Mouse (Mus musculus): ENCODE results near the gene Tspan18. TPM values are rescaled to one million over a fixed set of nuclear protein-coding genes. Genes with fewer than 3 reads are reported as not detected.

Tspan18 gene
- polyA plus RNA-seq, 1 experiment from 2014 or later = 47.9 TPM

- Histone ChIP-seq H3K4me2 (no peak overlapping the region), H3K27me3 (ENCODE audit: control insufficient read depth, insufficient read depth, low read length) (no peaks in the 10 kb centered on the region), H3K36me3 (ENCODE audit: control insufficient read depth, insufficient read depth, low read length) (no peaks in the 10 kb centered on the region), H3K4me3 (ENCODE audit: low read depth, low read length) (no peak overlapping the region), H3K27ac (ENCODE audit: low read depth, low read length) (peak overlapping the region; percentile 94), H3K4me1 (ENCODE audit: control insufficient read depth, insufficient read depth, low read length) (peaks cover 66% of the 10 kb centered on the region), H3K9ac (ENCODE audit: low read length) (no peak overlapping the region), H3K9me3 (ENCODE audit: control insufficient read depth, low read length) (no peaks in the 10 kb centered on the region)
- DNase-seq (ENCODE audit: low spot score, missing footprints) = no peak
- 65% methylated on average over 2 of the region's 2 CpGs for WGBS
- no peak for ATAC-seq (ENCODE audit: low FRiP score)
These were observed 158.6 kb downstream of the Tspan18 start for GRCm38 (mm10) chr2:93175721-93176120.

GRCm38 (mm10) chr2:93175278-93175677 lies 159.0 kb downstream of the Tspan18 start:
- no peak overlapping the region for H3K4me3 ChIP-seq (ENCODE audit: low read depth, low read length)
- H3K36me3 ChIP-seq (ENCODE audit: control insufficient read depth, insufficient read depth, low read length) = no peaks in the 10 kb centered on the region
- no peak for ATAC-seq (ENCODE audit: low FRiP score)
- H3K27me3 ChIP-seq (ENCODE audit: control insufficient read depth, insufficient read depth, low read length) = no peaks in the 10 kb centered on the region
- no peak overlapping the region for H3K4me2 ChIP-seq
- no peak for DNase-seq (ENCODE audit: low spot score, missing footprints)
- no peaks in the 10 kb centered on the region for H3K9me3 ChIP-seq (ENCODE audit: control insufficient read depth, low read length)
- 31% methylated on average over 5 of the region's 5 CpGs for WGBS
- H3K27ac ChIP-seq (ENCODE audit: low read depth, low read length) = peak overlapping the region; percentile 94
- no peak overlapping the region for H3K9ac ChIP-seq (ENCODE audit: low read length)
- H3K4me1 ChIP-seq (ENCODE audit: control insufficient read depth, insufficient read depth, low read length) = peaks cover 62% of the 10 kb centered on the region

- H3K4me2 ChIP-seq = peak overlapping the region; percentile 3; the same call in 1 of the 2 replicates
- peaks cover 51% of the 10 kb centered on the region for H3K4me1 ChIP-seq (ENCODE audit: control insufficient read depth, insufficient read depth, low read length)
- no peak overlapping the region for H3K4me3 ChIP-seq (ENCODE audit: low read depth, low read length)
- ATAC-seq (ENCODE audit: low FRiP score) (peak; percentile 79), DNase-seq (ENCODE audit: low spot score, missing footprints) (peak; percentile 93)
- WGBS = 0% methylated on average over 5 of the region's 5 CpGs
- H3K27ac ChIP-seq (ENCODE audit: low read depth, low read length) = peak overlapping the region; percentile 72
- 0 out of 2 replicates have a peak overlapping the region, but pooled peaks have one; percentile 25 for H3K9ac ChIP-seq (ENCODE audit: low read length)
- H3K27me3 ChIP-seq (ENCODE audit: control insufficient read depth, insufficient read depth, low read length) = no peaks in the 10 kb centered on the region
- no peaks in the 10 kb centered on the region for H3K9me3 ChIP-seq (ENCODE audit: control insufficient read depth, low read length)
- no peaks in the 10 kb centered on the region for H3K36me3 ChIP-seq (ENCODE audit: control insufficient read depth, insufficient read depth, low read length)
These were observed 160.1 kb downstream of the Tspan18 start for GRCm38 (mm10) chr2:93174159-93174558.

- H3K4me2 ChIP-seq = no peak overlapping the region
- no peaks in the 10 kb centered on the region for H3K36me3 ChIP-seq (ENCODE audit: control insufficient read depth, insufficient read depth, low read length)
- DNase-seq (ENCODE audit: low spot score, missing footprints) = no peak
- 52% methylated on average over 5 of the region's 5 CpGs for WGBS
- no peaks in the 10 kb centered on the region for H3K27me3 ChIP-seq (ENCODE audit: control insufficient read depth, insufficient read depth, low read length)
- no peak for ATAC-seq (ENCODE audit: low FRiP score)
- H3K9ac ChIP-seq (ENCODE audit: low read length) = no peak overlapping the region
- peaks cover 45% of the 10 kb centered on the region for H3K4me1 ChIP-seq (ENCODE audit: control insufficient read depth, insufficient read depth, low read length)
- no peaks in the 10 kb centered on the region for H3K9me3 ChIP-seq (ENCODE audit: control insufficient read depth, low read length)
- H3K4me3 ChIP-seq (ENCODE audit: low read depth, low read length) = no peak overlapping the region
- H3K27ac ChIP-seq (ENCODE audit: low read depth, low read length) = no peak overlapping the region
These were observed 161.8 kb downstream of the Tspan18 start for GRCm38 (mm10) chr2:93172460-93172859.

GRCm38 (mm10) chr2:93171929-93172328 lies 162.4 kb downstream of the Tspan18 start:
- Histone ChIP-seq H3K4me1 (ENCODE audit: control insufficient read depth, insufficient read depth, low read length) (peaks cover 40% of the 10 kb centered on the region), H3K4me2 (no peak overlapping the region), H3K27ac (ENCODE audit: low read depth, low read length) (no peak overlapping the region), H3K27me3 (ENCODE audit: control insufficient read depth, insufficient read depth, low read length) (no peaks in the 10 kb centered on the region), H3K36me3 (ENCODE audit: control insufficient read depth, insufficient read depth, low read length) (no peaks in the 10 kb centered on the region), H3K4me3 (ENCODE audit: low read depth, low read length) (no peak overlapping the region), H3K9me3 (ENCODE audit: control insufficient read depth, low read length) (no peaks in the 10 kb centered on the region), H3K9ac (ENCODE audit: low read length) (no peak overlapping the region)
- ATAC-seq (ENCODE audit: low FRiP score) (no peak), DNase-seq (ENCODE audit: low spot score, missing footprints) (no peak)
- WGBS = 86% methylated on average over 6 of the region's 6 CpGs

- Histone ChIP-seq H3K9ac (ENCODE audit: low read length) (no peak overlapping the region), H3K27ac (ENCODE audit: low read depth, low read length) (no peak overlapping the region), H3K27me3 (ENCODE audit: control insufficient read depth, insufficient read depth, low read length) (no peaks in the 10 kb centered on the region), H3K4me3 (ENCODE audit: low read depth, low read length) (no peak overlapping the region), H3K36me3 (ENCODE audit: control insufficient read depth, insufficient read depth, low read length) (no peaks in the 10 kb centered on the region), H3K9me3 (ENCODE audit: control insufficient read depth, low read length) (no peaks in the 10 kb centered on the region), H3K4me1 (ENCODE audit: control insufficient read depth, insufficient read depth, low read length) (peaks cover 29% of the 10 kb centered on the region), H3K4me2 (no peak overlapping the region)
- WGBS = 94% methylated on average over 5 of the region's 5 CpGs
- ATAC-seq (ENCODE audit: low FRiP score) = no peak
- no peak for DNase-seq (ENCODE audit: low spot score, missing footprints)
These were observed 163.5 kb downstream of the Tspan18 start for GRCm38 (mm10) chr2:93170845-93171200.

- Histone ChIP-seq H3K27ac (ENCODE audit: low read depth, low read length) (no peak overlapping the region), H3K36me3 (ENCODE audit: control insufficient read depth, insufficient read depth, low read length) (no peaks in the 10 kb centered on the region), H3K9ac (ENCODE audit: low read length) (no peak overlapping the region), H3K9me3 (ENCODE audit: control insufficient read depth, low read length) (no peaks in the 10 kb centered on the region), H3K27me3 (ENCODE audit: control insufficient read depth, insufficient read depth, low read length) (no peaks in the 10 kb centered on the region), H3K4me2 (no peak overlapping the region), H3K4me1 (ENCODE audit: control insufficient read depth, insufficient read depth, low read length) (peaks cover 25% of the 10 kb centered on the region), H3K4me3 (ENCODE audit: low read depth, low read length) (no peak overlapping the region)
- no peak for ATAC-seq (ENCODE audit: low FRiP score)
- DNase-seq (ENCODE audit: low spot score, missing footprints) = no peak
- WGBS = 77% methylated on average over 19 of the region's 19 CpGs
These were observed 164.0 kb downstream of the Tspan18 start for GRCm38 (mm10) chr2:93170156-93170844.

- Histone ChIP-seq H3K27me3 (ENCODE audit: control insufficient read depth, insufficient read depth, low read length) (no peaks in the 10 kb centered on the region), H3K36me3 (ENCODE audit: control insufficient read depth, insufficient read depth, low read length) (no peaks in the 10 kb centered on the region), H3K4me3 (ENCODE audit: low read depth, low read length) (no peak overlapping the region), H3K27ac (ENCODE audit: low read depth, low read length) (no peak overlapping the region), H3K9me3 (ENCODE audit: control insufficient read depth, low read length) (no peaks in the 10 kb centered on the region), H3K4me1 (ENCODE audit: control insufficient read depth, insufficient read depth, low read length) (no peaks in the 10 kb centered on the region; the same call in 1 of the 2 replicates), H3K9ac (ENCODE audit: low read length) (no peak overlapping the region), H3K4me2 (no peak overlapping the region)
- 84% methylated on average over 14 of the region's 14 CpGs for WGBS
- DNase-seq (ENCODE audit: low spot score, missing footprints) = no peak
- ATAC-seq (ENCODE audit: low FRiP score) = no peak
These were observed 167.4 kb downstream of the Tspan18 start for GRCm38 (mm10) chr2:93166734-93167406.

GRCm38 (mm10) chr2:93166295-93166694 lies 168.0 kb downstream of the Tspan18 start:
- Histone ChIP-seq H3K27me3 (ENCODE audit: control insufficient read depth, insufficient read depth, low read length) (no peaks in the 10 kb centered on the region), H3K4me3 (ENCODE audit: low read depth, low read length) (no peak overlapping the region), H3K4me2 (no peak overlapping the region), H3K4me1 (ENCODE audit: control insufficient read depth, insufficient read depth, low read length) (no peaks in the 10 kb centered on the region), H3K36me3 (ENCODE audit: control insufficient read depth, insufficient read depth, low read length) (no peaks in the 10 kb centered on the region), H3K27ac (ENCODE audit: low read depth, low read length) (no peak overlapping the region), H3K9me3 (ENCODE audit: control insufficient read depth, low read length) (no peaks in the 10 kb centered on the region), H3K9ac (ENCODE audit: low read length) (no peak overlapping the region)
- no peak for ATAC-seq (ENCODE audit: low FRiP score)
- peak; percentile 75 for DNase-seq (ENCODE audit: low spot score, missing footprints)
- 75% methylated on average over 6 of the region's 6 CpGs for WGBS

All from midbrain, embryonic 11.5 days (tissue).